Mouse (Mus musculus): ENCODE measurements at regions not wholly inside any gene's neighbourhood (a gene's known extent, or its start where the extent isn't known, plus 50 kb on each side); places are given as distances from the start of the nearest gene placed in this dataset.
"Not testable (repeated sequence)": the region's sequence is repeated elsewhere in the genome, so short reads cannot be mapped to it uniquely, and the experiment has no call there.

- Histone ChIP-seq H3K4me3 (no peak overlapping the region), H3K9me3 (replicated peaks) (no peaks in the 10 kb centered on the region), H3K9ac (no peak overlapping the region), H3K4me1 (replicated peaks) (no peaks in the 10 kb centered on the region), H3K4me2 (no peak overlapping the region), H3K27me3 (no peaks in the 10 kb centered on the region), H3K27ac (no peak overlapping the region), H3K36me3 (no peaks in the 10 kb centered on the region)
- 68% methylated on average over 5 of the region's 5 CpGs for WGBS
- ATAC-seq (replicated peaks; ENCODE audit: insufficient number of reproducible peaks, insufficient read depth, low FRiP score, low read depth): no peak; the same call in 1 of the 2 replicates
Observed at GRCm38 (mm10) chr2:181930037-181930436, 60.9 kb upstream of the Gm14496 start.

DNA sequence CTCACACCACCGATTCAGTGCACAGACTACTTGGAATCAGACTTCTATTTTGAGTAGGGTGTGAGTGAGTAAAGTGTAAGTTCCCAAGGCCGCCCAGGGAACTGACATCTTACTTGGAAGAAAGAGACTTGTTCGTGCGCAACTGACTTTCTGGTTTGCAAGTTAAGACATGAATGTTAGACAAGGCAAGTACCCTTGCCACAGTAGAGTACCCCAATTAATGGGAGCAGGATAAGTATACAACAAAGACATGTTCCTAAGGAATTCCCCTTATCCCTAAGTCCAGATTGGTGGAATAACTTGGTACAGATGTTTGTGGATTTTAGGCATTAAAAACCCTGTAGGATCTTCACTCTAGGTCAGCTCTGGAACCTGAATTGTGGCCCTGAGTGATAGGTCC, 60.4 kb upstream of the Gm14496 start:
- H3K9ac ChIP-seq: not testable (repeated sequence)
- 83% methylated on average over 4 of the region's 4 CpGs for WGBS

DNA sequence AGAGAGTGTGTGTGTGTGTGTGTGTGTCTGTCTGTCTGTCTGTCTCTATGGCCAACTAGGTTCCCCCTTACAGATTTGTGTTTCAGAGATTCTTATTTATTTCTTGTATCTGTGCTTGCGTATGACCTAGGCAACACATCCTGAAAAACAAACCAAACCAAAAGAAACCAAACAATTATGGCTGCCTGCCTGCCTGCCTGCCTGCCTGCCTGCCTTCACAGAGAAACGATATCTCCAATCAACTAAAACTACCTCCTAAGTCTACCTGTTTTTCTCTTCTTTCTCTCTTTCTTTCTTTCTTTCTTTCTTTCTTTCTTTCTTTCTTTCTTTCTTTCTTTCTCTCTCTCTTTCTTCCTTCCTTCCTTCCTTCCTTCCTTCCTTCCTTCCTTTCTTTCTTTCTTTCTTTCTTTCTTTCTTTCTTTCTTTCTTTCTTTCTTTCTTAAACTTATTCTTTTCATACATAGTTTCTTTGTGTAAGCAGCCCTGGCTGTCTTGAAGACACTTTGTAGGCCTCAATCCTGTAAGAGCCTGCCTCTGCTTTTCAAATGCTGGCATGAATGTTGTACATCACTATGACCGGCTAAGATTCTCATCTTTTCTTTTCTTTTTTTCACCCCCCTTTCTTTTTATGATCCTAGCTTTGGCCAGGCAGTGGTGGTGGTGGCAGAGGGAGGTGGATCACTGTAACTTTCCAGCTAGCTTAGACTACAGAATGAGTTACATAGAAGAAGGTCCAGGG, 59.7 kb upstream of the Gm14496 start:
- H3K4me3 ChIP-seq; H3K9ac ChIP-seq; H3K36me3 ChIP-seq; H3K9me3 ChIP-seq (replicated peaks); H3K27me3 ChIP-seq; H3K4me1 ChIP-seq (replicated peaks); H3K27ac ChIP-seq; H3K4me2 ChIP-seq: not testable (repeated sequence)
- WGBS: 69% methylated on average over 3 of the region's 3 CpGs
- peak; percentile 37; the same call in 1 of the 2 replicates for ATAC-seq (replicated peaks; ENCODE audit: insufficient number of reproducible peaks, insufficient read depth, low FRiP score, low read depth)

More for the DNA sequence above, 60.4 kb upstream of the Gm14496 start:
- not testable (repeated sequence) for H3K27me3 ChIP-seq; H3K4me2 ChIP-seq; ATAC-seq (replicated peaks; ENCODE audit: insufficient number of reproducible peaks, insufficient read depth, low FRiP score, low read depth); H3K9me3 ChIP-seq (replicated peaks); H3K36me3 ChIP-seq; H3K27ac ChIP-seq; H3K4me3 ChIP-seq; H3K4me1 ChIP-seq (replicated peaks)

DNA sequence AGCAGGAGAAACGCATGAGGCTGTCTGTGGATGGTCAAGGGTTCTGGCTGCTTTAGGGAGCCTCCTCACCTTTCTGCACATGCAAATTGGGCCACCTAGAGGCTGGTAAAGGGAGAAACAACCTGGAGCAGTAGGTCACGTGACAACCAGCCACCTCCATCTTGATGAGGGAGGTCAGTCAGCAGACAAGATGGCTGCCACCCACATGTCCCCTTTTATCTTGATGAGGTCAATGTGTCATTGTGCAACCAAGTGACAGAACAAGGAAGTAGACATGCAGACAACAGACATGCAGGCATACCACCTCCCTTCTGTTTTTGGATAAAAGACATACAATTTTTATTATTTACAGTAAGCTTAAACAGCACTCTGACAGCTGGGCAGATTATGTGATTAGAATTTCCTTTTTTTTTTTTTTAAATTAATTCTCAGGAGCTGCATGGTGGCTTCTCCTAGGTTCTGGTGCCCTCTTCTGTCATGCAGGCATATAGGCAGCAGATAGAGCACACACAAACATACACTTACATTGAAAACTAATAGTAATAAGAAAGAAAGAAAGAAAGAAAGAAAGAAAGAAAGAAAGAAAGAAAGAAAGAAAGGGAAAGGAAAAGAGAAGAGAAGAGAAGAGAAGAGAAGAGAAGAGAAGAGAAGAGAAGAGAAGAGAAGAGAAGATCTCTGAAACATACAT, 58.9 kb upstream of the Gm14496 start:
- 74% methylated on average over 2 of the region's 2 CpGs for WGBS
- Histone ChIP-seq H3K9ac (no peak overlapping the region), H3K4me2 (no peak overlapping the region), H3K36me3 (no peaks in the 10 kb centered on the region), H3K27me3 (no peaks in the 10 kb centered on the region), H3K4me3 (no peak overlapping the region), H3K27ac (no peak overlapping the region), H3K9me3 (replicated peaks) (no peaks in the 10 kb centered on the region), H3K4me1 (replicated peaks) (no peaks in the 10 kb centered on the region)
- ATAC-seq (replicated peaks; ENCODE audit: insufficient number of reproducible peaks, insufficient read depth, low FRiP score, low read depth): no peak

All from heart, embryonic 15.5 days (tissue).